Mouse (Mus musculus) megakaryocyte-erythroid progenitor cell, adult 5-6 weeks (primary cell): ENCODE data around the gene Ccdc117. TPM values are rescaled to one million over a fixed set of nuclear protein-coding genes. Genes with fewer than 3 reads are reported as not detected.
"Not testable (repeated sequence)": the region's sequence is repeated elsewhere in the genome, so short reads cannot be mapped to it uniquely, and the experiment has no call there.

ENCODE experiments used
- ATAC-seq: replicated peaks from 2 replicates; pipeline ENCODE4 v1.8.0; 2016; ENCODE audit warnings: mild to moderate bottlenecking, inconsistent platforms; ENCODE audit not compliant: severe bottlenecking, poor library complexity, low FRiP score, low TSS enrichment
- total RNA-seq, 2 experiments: library from RNA; stranded (forward) in 1 of 2; stranded (reverse) in 1 of 2; fragments of 200-1000, 215-1000 nt in 1 of 2; fragments of >200 nt in 1 of 2; fragmentation: Nextera tagmentation in 1 of 2; gene quantifications; 2 replicates each; pipeline ENCODE4 v1.2.3; 2014 to 2017

Gene Ccdc117
- total RNA-seq, 2 experiments from 2014 or later = 23.1 to 42.4 TPM

- no peak for ATAC-seq
Observed at GRCm38 (mm10) chr11:5540331-5540730, 1.7 kb downstream of the Ccdc117 start.

DNA sequence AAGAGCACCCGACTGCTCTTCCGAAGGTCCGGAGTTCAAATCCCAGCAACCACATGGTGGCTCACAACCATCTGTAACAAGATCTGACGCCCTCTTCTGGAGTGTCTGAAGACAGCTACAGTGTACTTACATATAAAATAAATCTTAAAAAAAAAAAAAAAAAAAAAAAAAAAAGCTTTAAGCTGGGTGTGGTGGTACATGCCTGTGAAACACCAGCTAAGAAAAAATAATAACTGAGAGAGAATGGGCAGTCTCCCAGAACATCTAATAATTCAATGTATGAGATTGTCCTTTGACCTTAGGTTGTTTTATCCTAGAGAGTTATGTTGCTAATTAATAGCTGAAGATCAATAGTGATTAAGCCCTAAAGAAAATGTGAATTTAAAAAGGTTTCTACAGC is 4.5 kb downstream of the Ccdc117 start:
- not testable (repeated sequence) for ATAC-seq

- no peak for ATAC-seq
Observed at GRCm38 (mm10) chr11:5533108-5533507, 8.9 kb downstream of the Ccdc117 start.

- ATAC-seq = peak; percentile 36
Observed at GRCm38 (mm10) chr11:5530717-5531116, 11.3 kb downstream of the Ccdc117 start.

- ATAC-seq = no peak
Observed at GRCm38 (mm10) chr11:5530172-5530571, 11.8 kb downstream of the Ccdc117 start.

DNA sequence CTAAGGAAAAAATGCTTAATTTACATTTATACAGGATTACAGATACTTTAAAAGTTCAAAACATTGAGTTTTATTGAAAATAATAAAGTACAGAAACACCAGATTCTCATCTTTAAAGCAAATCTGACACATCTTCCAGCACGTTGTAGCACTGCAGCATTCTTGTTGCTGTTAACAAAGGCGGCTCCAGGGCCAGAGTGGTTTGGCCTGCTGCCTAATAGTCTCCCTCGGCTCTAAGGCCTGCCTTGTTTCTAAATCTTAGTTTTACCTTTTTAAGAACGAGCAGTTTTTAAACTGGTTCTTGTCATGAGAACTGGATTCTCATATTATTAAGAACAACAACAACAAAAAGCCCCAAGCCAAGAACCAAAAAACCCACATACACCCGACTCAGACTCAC is 13.1 kb downstream of the Ccdc117 start:
- ATAC-seq = no peak

DNA sequence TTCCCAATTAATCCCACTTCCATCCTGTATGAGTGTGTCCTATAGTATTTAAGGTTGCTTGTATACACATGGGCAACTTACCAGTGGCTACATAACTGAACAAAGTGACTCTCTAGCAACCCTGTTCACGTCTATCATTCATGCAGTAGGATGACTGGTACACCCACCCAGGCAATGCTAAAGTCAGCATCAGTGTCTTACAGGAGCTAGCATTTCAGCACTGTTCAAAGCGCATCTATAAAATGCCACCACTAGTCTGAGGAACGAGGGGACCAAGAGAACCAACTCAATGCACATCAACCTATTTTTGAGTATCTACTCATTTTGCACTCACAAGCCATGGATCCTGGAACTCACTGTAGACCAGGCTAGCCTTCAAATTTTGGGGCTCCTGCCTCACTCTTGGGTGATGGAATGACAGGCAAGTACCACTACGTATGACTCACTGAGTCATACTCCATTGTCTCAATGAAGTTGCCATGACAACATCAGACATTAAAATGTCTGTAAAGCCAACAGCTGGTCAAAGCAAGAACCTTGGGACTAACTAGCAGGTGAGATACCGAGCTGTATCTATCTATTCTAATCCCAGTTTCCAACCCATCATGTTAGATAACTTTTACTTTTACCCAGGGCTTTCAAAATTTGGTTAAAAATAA is 14.0 kb downstream of the Ccdc117 start:
- ATAC-seq = no peak

DNA sequence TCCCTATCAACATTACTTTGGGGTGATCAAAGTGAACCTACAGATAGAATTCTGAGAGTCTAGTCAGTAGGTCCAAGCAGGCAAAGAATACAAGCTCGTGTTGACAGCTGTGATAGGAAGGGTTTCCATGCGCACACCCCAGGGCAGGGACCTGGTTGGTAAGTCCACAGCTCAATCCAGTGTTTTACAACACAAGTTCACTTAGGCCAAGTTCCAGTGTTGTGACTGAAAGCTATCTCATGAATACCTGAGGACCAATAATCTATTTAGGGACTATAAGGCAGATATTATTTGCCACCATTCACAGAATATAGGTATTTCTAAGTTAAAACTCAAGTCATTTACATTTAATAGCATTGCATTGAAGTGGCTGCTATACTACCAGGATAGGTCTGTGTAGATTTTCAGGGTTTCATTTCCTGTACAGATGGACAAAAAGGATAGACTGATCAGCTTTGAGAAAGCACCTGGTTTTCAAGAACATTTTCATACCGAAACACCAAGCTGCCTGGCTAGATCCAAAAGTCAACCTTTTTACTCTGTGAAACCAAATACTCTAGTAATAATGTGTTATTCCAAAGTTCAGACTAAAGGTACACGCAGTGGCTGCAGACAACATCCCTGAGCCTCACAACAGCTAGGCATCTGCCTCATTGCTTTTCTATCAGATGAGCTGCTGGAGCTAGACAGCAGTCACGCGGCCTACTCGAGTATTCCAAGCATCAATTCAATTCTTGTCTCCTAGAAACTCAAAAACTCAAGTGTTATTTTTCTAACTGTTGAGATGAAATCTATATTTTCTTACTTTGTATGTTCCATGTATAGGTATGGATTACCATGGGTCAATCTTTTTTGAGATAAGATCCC is 15.2 kb downstream of the Ccdc117 start:
- no peak for ATAC-seq

DNA sequence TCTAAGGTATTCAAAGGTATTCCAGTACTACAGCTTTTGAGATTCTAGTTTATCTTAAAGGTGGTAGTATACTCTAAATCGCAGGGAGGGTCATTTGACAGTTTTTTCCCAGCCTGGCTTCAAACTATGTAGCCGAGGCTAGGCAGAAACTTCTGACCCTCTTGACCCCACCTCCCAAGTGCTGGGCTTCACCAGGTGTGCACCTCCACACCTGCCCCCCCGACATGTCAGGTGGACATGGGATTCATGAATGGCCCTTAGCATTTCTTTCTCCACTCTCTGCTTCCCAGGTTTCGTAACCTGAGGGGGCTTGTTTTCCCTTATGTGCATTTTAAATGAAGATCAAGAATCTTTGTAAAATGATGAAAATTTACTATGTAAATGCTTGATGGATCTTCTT is 16.6 kb downstream of the Ccdc117 start:
- no peak for ATAC-seq

- ATAC-seq = no peak
Observed at GRCm38 (mm10) chr11:5522798-5523415, 19.1 kb downstream of the Ccdc117 start.

- ATAC-seq = peak; percentile 74
Observed at GRCm38 (mm10) chr11:5521516-5522291, 20.3 kb downstream of the Ccdc117 start.

DNA sequence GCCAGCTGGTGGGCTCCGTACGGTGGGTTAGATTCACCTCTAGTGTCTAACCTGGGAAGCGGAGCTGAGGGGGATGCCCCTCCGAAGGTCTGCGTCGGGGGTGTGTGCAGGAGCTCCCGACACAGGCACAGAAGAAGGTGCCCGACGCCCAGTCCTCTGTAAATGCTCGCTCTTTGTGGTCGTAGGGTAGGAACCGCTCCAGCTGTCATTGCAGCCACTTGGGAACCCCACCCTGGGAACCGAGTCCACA is 20.8 kb downstream of the Ccdc117 start:
- ATAC-seq = peak; percentile 2

DNA sequence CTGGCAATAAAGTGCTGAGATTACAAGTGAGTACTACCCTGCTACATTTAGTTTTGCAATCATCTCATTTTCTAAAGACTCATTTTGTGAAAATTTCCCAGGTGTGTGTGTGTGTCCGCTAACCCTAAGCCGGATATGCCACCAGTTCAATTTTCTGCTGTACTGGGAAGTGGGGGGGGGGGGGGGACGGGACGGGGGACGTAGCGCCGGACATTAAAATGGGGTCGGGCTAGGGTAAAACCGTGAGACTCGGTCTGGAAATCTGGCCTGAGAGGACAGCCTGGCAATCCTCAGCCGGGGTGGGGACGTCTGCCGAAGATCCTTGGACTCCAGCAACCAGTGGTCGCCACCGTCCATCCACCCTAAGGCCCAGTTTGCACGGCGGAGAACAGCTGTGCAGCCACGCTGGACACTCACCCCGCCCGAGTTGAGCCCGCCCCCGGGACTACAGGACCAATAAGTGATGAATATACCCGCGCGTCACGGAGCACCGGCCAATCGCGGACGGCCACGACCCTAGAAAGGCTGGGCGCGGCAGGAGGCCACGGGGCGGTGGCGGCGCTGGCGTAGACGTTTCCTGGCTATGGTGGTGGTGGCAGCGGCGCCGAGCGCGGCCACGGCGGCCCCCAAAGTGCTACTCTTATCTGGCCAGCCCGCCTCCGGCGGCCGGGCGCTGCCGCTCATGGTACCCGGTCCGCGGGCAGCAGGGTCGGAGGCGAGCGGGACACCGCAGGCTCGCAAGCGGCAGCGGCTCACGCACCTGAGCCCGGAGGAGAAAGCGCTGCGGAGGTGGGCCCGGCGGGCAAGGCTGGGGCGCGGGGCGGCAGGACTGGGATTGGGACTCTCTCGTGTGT is 21.3 kb downstream of the Ccdc117 start, which contains the start of gene Xbp1:
Xbp1 (plus strand) TSS at position 248 of the 854 bp plus-strand sequence.
- ATAC-seq = peak; percentile 91

- no peak for ATAC-seq
Observed at GRCm38 (mm10) chr11:5519681-5520080, 22.3 kb downstream of the Ccdc117 start.

DNA sequence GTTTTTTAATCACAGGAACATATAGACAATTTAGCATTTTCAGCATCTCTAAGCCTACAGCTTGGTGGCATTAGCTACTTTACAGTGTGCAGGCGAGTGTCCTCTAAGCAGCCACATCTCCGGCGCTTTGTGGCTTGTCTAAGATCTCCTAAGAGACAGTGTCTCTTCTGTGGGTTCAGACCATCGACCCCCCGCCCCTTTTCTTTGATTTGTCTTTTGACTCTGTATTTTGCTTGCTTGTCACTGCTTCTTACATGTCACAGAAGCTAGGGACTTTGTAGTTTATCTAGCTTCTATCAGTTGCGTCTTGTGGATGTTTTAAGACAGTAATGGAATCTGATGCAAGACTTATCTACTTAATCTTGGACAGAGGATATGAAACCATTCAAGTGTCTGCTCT is 24.6 kb downstream of the Ccdc117 start:
- ATAC-seq = no peak

DNA sequence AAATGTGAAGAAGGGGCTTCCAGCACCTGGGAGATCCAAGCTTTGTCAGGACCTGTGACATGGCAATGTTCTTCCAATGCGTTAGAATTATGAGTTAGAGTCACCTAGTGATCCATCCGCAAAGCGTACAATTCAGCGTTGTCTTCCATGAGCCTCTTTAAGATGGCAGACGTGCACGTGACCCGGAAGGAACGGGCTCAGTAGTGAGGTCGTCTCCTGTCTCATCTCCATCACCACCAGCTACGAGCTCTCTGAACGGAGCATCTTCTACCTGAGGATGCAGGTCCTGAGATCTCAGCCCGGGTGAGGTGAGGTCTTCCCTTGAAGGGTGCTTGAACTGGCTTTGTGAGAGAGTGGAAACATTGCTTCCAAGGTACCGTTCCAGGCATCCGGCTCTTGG is 25.4 kb downstream of the Ccdc117 start:
- no peak for ATAC-seq

DNA sequence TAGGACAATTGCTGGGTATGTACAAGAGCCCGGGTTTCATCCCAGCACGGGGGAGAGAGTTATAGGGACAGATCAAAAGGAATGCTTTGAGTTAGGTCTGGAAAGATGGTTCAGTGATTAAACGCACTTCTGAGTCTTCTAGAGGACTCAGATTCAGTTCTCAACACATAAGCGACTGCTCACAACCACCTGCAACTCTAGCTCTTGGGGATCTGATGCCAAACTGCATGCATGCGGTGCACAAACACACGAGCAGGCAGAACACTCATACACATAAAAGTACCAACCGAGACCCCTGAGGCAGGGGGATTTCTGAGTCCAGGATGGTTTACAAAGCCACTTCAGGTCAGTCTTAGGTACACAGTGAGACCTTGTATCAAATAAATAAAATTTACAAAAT is 25.8 kb downstream of the Ccdc117 start:
- ATAC-seq = no peak

DNA sequence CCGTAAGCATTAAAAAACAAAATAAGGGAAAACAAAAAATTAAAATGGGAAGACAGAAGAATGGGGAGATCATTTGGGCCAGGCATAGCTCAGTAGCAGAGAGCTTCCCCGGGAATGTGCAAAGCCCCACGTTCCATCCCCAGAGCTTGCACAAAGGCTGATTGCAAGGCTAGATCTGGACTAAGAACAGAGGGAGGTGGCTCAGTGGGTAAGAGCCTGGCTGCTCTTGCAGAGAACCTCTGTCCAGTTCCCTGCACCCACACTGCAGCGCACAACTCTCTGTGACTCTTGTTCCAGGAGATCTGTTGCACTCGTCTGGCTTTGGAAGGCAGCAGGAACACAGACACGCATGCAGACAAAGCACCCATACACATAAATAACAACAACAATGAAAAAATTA is 26.3 kb downstream of the Ccdc117 start:
- no peak for ATAC-seq

DNA sequence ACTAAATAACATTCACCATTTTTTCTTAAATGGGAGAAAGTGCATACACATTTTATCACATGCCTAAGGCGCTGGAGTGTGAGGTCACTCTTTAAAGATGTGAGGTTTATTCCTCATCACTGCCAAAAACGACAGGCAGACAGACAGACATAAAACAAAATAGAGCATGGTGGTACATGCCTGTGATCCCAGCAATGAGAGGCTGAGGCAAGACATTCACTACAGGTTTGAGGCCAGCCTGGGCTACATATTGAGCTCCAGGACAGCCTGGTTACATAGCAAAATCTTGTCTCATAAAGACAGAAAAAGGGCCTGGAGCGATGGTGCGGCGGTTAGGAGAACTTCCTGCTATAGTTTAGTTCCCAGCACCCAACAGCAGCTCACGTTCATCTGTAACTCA is 26.8 kb downstream of the Ccdc117 start:
- no peak for ATAC-seq
